Mouse (Mus musculus): ENCODE measurements around the gene Pla2g6.

DNA sequence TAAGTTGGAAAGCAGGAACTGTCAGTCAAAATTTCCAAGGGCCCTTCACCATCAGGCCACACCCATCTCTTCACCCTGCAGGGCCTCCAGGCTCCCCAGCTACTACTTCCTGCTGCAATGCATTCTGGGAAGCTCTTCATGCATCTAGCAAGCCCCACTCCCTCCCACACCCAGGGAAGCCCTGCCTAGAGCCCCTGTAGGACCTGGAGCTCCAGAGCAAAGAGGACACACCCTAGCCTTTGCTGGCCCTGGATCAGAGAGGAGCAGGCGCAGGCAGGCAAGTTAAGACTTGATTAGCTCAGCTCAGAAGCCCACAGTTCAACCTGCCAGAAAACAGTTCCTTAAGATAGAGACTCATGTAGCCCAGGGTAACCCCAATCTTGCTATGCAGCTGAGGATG lies 46.8 kb downstream of the Pla2g6 start:
- TF ChIP-seq CTCF (IDR thresholded peaks at IDR 0.05; ENCODE audit: low read depth), result no peak
- TF ChIP-seq EP300 (IDR thresholded peaks at IDR 0.05; ENCODE audit: low read depth), result no peak

Data from heart, postnatal 0 days (tissue).